Mouse (Mus musculus) lung, postnatal 36 days (tissue): ENCODE measurements around the gene Gm20388.
A peak's percentile ranks its signal among the peaks of the same experiment; 100 is the strongest.

Experiments used
- DNase-seq: peaks from one replicate; pipeline ENCODE4 v3.0.0; 2022; ENCODE audit warnings: mixed read lengths

Gm20388 gene

GRCm38 (mm10) chr8:122725187-122725586 is 2814.5 kb downstream of the Gm20388 start:
- DNase-seq: no peak

- no peak for DNase-seq
These were observed 2816.1 kb downstream of the Gm20388 start for GRCm38 (mm10) chr8:122726789-122727188.

GRCm38 (mm10) chr8:122727412-122727811 is 2816.8 kb downstream of the Gm20388 start:
- no peak for DNase-seq

DNA sequence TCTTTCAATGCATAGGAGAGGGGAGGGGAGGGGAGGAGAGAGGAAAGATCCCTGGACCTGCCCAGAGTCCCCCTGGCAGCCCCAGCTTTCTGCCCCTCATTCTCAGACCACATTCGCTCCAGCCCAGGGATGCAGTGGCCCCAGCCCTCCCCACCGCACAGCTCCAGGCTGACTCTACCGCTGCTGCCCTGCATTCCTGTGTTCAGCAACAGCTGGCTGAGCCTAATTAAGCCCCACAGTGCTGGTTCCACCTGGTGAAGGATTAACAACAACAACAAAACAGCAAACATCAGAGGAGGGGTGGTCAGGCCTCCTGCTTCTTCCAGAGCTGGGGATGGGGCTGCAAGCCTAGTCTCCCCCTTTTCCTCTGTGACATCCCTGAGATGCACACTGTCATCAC is 2818.0 kb downstream of the Gm20388 start:
- DNase-seq: no peak

DNA sequence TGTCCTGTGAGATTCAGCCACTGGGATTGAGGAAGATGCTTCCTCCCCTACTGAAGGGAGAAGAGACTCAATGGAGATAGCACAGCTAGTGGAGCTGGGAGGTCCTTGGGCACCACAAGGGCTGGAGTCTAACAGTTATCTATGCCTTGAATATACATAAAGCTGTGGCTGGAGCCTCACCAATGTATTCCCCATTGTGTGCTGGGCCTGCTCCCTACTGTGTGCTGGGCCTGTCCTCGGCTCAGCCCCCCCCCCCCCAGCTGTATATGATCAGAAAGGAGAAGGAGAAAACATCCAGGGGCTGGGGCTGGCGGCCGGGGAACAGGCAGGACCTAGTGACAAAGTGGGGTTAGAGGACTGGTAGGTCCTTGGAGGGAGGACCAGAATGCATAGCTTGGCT is 2824.5 kb downstream of the Gm20388 start:
- DNase-seq: no peak

- DNase-seq: no peak
These were observed 2825.2 kb downstream of the Gm20388 start for GRCm38 (mm10) chr8:122735542-122736473.

DNA sequence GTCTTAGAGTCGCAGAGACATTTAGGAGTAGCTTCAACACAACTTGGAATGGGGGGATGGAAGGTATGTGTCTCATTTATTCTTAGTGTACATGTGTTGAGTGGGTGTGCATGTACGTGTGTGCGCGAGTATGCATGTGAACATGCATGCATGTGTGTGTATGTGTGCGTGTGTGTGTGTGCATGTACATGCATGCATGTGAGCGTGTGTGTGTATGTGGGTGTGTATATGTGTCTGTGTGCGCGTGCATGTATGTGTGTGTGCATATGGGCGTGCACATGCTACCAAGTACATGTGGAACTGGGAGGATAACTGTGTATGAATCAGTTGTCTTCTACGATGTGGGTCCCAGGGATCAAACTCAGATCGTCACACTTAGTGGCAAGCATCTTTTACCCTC is 2826.0 kb downstream of the Gm20388 start:
- DNase-seq: no peak

- no peak for DNase-seq
These were observed 2826.4 kb downstream of the Gm20388 start for GRCm38 (mm10) chr8:122737071-122737470.

DNA sequence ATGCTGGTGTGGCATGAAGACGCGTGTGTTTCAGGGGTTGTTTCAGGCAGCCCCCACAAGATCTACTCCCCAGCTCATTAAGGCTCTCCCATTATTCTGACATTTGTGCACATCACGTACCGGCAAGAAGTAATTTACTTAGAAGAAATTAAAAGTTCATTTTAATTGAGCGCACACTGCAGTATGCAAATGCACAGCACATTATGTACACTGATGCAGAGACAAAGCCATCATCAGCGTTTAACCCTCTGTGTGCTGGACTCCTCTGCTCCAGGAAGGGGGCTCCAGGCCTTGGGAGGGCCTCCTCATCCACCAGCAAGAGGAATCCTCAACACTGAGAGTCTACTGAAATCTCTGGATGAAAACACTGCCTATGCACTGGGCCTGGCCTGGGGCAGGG is 2827.2 kb downstream of the Gm20388 start:
- no peak for DNase-seq

GRCm38 (mm10) chr8:122739102-122739725 is 2828.6 kb downstream of the Gm20388 start:
- peak; percentile 53 for DNase-seq

GRCm38 (mm10) chr8:122742471-122742870 is 2831.8 kb downstream of the Gm20388 start:
- no peak for DNase-seq

- DNase-seq: no peak
These were observed 2834.5 kb downstream of the Gm20388 start for GRCm38 (mm10) chr8:122745022-122745749.

GRCm38 (mm10) chr8:122745750-122746275 is 2835.2 kb downstream of the Gm20388 start:
- no peak for DNase-seq

DNA sequence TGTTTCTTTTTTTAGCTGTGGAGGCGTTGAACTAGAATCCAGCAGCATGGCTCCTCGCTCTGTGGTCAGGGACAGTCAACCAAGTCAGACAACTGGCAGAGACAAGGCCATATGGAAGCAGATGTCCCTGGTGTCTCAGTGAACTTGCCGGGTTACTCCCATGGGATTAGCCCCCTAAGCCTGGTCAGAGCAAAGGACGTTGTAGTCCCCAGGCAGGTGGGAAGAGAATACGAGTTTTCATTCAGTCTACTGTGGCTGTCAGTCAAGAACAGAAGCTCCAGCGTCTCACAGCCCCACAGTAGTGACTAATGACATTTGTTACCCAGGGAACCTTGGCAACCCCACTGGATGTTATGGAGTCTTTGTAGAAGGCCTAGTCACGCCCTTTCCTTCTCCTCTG is 2835.8 kb downstream of the Gm20388 start:
- no peak for DNase-seq

DNA sequence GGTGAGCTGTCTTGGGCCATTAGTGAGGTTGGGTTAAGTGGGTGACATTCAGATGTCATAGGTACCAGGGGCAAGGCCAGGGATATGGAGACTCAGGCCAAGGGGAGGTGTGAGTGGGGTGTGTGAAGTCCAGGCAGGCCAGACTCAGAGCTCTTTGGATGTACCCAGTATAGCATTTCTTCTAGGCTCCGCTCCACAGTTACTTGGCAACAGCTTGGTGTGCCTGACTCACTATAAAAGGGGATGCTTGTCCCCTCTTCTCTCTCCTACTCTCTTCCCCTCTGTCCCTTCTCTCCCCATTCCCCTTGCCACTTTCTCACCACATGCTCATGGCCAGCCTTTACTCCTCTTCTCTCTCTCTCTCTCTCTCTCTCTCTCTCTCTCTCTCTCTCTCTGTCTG is 2837.2 kb downstream of the Gm20388 start:
- no peak for DNase-seq

DNA sequence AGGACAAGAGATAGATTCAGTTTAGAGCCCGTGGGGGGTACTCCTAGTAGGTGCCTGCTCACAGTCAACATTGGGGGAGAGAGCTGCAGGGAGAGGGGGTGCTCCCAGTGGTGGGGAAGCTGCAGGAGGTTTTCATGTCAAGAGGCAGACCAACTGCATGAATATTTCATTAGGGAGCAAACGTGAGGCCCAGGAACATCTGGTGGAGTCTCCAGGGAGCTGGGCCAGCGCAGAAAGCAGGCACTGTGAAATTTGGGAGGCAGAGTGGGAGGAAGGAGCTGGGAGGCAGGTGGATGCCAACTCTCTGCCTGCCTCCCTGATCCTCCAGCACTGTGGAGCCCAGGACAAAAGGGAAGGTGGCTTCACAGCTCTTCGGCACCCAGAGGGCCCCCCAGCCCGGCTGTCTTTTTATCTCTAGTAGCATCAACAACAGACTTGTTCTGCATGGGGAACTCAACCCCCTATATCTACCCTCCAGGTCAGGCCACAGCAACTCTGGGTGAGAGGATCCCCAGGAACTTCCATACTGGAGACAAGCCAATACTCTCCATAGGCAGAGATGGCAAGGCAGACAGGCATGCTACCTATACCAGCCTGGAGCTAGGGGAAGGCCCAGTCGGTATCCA is 2838.8 kb downstream of the Gm20388 start:
- no peak for DNase-seq

- DNase-seq: no peak
These were observed 2840.7 kb downstream of the Gm20388 start for GRCm38 (mm10) chr8:122751342-122751741.

- DNase-seq: no peak
These were observed 2841.6 kb downstream of the Gm20388 start for GRCm38 (mm10) chr8:122752111-122752721.

DNA sequence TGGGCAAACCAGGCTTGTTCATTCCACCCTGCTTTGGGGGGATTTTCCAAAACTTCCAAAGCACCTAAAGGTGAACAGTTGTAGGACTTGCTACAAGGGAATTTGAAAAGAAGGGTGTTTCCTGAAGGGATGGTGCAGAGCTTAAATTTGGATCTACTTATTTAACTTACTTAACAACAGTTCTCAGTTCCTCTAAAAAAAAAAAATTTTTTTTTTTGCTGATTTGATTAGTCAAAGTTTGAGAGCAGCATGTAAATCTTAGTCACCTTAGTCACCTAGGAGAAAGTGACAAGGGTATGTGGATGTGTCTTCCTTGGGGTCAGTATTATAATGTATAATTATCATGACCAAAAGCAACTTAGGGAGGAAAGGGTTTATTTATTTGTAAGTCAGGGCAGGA is 2848.0 kb downstream of the Gm20388 start:
- no peak for DNase-seq

DNA sequence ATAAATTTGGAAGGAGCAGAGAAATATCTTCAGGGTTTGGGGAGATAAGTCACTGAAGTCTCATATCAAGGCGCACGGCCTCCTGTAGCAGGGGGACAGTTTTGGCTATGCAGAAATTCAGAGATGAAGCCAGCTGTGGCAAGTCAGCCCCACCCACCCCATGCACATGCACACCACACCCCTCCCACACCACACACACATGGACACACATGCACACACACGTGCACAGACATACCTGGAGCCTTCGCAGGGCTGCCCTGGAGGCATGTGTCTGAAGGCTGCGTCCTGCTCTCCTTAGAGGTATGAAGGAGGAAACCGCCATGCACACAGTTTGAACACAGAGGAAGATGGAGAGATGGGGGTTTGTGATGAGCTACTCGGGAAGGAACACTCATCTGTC is 2849.5 kb downstream of the Gm20388 start:
- no peak for DNase-seq

GRCm38 (mm10) chr8:122761109-122761508 is 2850.5 kb downstream of the Gm20388 start:
- DNase-seq: no peak

DNA sequence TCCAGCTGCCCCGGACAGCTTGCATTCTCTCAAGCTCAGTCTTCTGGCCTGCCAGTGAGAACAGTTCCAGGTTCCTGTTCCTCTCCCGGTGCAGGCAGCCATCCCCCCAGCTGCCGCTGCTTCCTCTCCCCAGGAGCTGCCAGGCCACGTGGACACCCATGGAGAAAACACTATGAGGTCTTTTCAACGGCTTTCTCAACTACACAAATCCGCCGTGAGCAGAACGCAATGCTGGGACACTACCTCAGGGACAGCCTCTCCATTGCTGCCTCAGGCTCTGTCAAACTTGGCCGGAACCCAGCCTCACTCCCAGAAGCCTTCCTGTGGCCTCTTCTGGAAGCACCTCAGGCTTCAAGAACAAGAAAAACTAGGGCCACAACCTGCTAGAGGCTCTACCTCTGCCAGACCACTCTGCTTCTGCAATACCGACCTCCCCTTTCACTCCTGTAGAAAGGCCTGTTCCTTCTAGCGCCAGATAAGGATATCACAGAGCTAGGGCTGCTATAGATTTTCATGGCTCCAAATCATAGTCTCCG is 2852.2 kb downstream of the Gm20388 start:
- peak; percentile 26 for DNase-seq
